Mouse (Mus musculus) brain, embryonic 18.5 days (tissue): Measurements from ENCODE around the gene Sectm1a.
"Not testable (repeated sequence)": the region's sequence is repeated elsewhere in the genome, so short reads cannot be mapped to it uniquely, and the experiment has no call there.

ENCODE experiments used
- DNase-seq: peaks from one replicate; pipeline ENCODE4 v3.0.0-alpha.2; 2012; ENCODE audit warnings: low read depth, low spot score

Sectm1a gene

DNA sequence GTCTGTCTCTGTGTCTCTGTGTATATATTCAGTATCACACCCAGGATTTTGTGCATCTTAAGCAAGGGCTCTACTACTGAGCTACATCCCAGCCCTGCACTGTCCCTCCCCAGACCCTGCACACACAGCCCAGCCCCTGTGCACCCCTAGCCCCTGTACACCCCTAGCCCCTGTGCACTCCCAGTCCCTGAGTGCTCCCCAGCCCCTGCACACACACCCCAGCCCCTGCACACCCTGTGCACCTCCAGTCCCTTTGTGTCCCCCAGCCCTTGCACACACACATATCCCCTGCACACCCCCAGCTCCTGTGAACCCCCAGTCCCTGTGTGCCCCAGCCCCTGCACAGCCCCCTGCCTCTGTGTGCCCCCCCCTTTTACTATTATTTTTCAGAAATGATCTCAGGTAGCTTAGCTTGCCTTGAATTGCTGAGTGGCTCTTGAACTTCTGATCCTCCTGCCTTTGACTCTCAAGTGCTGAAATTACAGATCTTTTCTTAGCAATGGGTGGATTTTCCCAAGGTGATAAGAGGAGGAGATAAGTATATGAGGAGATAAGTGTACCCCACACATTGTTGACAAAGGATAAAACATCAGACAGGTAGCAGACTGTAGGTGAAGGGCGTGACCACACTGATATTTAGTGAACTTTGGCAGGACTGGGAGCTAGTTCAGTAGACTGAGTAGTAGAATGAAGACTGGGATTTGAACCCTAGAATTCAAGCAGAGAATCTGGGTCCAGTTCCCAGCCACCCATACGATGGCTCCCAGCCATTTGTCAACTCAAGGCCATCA, 8.9 kb upstream of the Sectm1a start:
- no peak for DNase-seq

DNA sequence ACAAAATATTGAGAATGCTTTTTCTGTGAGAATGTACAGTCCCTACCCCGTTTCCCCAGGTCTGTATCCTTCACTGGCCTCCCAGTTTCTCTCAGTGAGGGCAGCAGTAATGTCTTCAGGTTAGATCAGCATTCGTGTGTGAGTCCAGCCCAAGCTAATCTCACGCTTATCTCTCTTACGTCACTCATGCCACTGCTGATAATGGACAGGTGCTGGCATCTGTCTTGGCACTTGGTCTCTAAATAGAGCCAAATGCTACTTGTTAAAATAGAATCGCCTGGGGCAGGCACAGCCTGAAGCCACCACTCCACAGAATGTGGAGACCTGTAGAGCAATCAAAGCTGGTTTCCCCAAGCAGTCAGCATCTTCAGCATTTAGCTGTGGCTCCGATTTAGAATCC, 8.0 kb upstream of the Sectm1a start:
- DNase-seq: no peak

DNA sequence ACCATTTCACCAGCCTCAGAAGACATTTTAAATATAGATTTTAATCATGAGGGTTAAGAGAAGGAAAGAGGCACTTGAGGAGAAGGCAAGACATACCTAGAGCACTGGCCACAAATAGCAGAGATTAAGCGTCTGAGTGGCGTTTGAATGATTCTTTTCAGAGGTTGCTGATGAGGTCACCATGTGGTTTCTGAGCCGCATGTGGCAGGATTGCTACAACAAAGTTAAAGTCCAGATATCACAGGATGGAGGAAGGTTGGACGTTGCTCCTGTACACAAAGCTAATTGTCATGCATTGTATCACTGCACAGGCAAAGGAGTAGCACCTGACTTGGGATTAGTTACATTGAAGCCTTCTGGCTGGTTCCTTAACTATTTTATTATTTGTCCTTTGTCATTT, 5.3 kb upstream of the Sectm1a start:
- no peak for DNase-seq

DNA sequence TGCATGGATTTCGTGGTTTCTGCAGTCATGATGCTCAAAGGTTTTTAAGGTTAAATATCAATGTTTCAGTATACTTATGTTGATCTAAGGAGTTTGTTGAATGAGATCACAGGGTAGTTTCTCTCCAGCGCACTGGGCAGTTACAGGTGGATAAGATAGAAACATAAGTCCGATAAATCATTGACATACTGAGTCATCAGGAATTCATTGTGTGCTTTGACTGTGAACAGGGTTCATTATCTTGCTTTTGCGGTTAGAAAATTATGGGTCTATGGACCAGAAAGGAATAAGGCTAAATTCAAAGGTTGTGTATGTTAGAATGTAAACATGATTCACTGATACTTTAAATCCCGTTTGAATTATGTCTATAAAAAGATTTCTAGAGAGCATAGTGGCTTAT, 4.2 kb upstream of the Sectm1a start:
- no peak for DNase-seq

DNA sequence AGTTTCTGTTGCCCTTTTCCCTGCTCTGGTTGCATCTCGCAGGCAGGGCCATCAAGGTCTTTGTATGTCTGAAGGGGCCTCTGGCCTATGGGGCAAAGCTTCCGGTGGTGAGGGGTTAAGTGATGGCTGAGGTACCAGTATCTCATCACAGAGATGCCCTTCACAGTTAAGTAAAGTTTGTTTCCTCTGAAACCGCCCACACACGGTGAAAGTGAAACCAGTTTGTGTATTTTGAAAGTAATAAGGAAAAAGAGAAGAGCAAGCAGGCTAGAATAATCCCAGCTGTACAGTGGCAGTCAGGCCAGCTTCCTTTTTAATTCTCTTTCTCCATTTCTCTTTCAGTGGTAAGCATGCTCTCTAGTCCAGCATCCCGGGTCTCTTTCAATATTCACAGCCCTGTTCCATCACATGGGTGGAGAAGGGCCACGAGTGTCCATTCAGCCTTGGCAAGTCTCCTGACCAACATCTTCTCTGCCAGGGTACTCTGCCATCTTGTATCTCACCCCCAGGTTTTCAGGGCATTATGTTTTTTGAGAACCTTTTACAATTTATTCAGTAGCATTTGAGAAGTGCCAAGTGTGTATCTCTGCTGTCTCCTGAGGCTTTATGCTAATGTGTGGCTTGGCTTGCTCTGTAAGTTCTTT, 2.0 kb upstream of the Sectm1a start:
- DNase-seq: no peak

DNA sequence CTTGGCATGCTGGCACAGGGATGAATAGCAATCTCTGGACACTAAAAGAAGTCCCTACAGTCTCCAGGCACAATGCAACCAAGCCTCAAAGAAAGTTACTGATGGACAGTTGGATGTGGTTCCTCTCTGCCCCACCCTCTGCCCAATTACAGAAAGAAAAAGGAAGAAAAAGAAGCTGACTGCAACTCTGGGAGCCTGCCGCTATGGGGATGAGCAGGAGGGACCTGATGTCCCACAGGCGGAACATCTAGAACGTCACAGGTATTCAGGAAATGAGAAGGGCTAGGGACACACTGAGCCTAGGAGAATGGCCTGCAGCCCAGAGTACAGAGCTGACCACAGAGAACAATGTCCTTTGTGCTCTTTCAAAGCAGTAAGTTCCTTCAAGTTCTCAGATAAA, 1.2 kb upstream of the Sectm1a start:
- no peak for DNase-seq

DNA sequence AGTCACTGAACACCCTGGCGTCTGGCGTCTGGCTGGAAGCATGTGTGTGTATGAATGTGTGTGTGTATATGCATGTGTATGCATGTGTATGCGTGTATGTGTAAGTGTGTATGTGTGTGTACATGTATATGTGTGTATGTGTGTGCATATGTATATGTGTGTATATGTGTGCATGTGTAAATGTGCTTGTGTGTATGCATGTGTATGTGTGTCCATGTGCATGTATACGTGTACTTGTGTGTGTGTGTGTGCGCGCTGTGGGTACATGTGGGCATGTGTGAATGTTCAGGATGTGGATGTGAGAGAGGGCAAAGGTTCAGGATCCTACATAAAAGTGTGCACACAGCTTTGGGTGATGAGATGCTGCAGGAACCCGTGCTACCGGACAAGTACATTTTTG, 690 bp downstream of the Sectm1a start:
- no peak for DNase-seq

DNA sequence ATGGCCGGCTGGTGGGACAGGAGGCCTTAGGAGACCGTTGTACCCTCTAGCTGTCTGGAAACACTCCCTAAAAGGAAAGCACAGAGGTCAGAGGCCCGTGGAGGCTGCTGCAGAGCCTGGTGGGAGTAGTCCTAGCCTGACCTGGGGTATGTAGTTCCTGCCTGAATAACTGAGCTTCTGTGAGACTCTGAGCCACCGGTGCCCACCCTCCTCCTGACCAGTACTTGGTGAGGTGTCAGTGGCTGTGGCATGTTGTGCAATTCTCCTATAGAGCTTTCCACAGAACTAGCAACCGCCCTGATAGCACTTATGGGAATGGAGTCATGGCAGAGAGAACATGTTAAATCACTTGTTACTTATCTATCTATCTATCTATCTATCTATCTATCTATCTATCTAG, 5.4 kb downstream of the Sectm1a start:
- DNase-seq: no peak

DNA sequence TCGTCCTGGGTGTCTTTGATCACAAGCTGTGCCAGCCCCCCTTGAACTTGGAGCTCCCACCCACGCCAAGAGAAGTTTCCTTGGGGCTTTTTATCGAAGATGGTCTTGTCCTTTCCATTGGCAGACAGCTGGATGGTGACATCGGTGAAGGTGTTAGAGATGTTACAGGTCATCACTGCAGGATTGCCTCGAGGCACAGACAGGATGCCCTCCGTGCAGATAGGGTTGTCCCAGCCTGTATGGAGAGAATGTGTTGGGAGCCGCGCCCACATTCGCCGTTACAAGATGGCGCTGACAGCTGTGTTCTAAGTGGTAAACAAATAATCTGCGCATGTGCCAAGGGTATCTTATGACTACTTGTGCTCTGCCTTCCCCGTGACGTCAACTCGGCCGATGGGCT, 11.4 kb downstream of the Sectm1a start:
- DNase-seq: not testable (repeated sequence)

DNA sequence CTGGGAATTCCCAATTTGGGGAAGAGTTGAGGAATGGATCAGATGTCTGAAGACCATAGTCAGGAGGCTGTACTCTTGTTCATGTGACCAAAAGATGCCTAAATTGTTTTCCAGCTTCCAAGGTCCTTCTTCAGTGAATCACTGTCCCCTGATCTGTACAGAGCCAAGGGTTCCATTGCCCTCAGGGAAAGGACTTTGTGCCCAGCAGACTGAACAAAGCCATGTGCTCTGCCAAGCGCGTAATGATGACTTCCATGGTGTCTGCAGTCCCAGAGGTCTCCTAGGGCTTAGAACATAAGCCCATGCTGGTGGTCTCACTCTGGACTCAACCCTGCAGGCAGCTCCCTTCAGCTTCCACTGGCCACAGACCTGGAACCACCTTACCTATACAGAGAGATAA, 13.1 kb downstream of the Sectm1a start:
- no peak for DNase-seq

DNA sequence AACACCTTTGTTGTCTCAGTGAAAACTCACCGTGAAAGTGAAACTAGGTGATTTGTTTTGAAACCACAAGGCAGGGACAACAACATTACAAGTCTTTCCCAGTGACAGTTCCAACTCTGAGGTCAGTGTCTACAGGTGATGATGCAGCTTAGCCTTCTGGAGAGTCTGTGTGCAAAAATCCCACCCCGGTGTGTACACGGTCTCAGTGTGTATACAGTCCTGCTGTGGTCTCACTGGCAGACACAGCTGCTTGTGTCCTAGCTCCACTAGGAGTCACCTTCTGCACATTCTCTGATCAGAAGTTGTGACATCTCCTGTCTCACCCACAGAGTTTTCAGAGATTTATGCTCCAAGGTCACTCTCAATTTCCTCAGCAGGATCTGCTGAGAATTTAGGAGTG, 16.8 kb downstream of the Sectm1a start:
- DNase-seq: no peak

DNA sequence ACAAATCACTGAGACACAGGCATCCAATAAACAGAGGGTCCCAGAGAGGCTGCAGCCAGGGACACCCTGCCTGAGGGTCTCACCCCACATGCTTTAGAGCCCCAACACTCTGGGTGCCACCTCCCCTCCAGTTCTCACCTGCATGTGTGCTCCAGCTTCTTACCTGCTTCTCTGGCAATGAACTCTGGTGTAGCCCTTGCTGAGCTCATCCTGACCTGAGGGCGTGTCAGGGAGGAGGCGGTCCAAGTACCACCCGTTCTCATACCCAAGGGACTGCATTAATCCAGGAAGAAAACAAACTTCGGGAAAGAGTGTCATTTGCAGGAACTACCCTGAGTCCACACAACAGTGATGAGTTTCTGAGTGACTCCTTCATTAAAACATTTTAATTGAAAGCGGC, 17.6 kb downstream of the Sectm1a start, which contains the start of gene Sectm1b:
Sectm1b (minus strand) TSS at position 191 of the 400 bp plus-strand sequence.
- no peak for DNase-seq

DNA sequence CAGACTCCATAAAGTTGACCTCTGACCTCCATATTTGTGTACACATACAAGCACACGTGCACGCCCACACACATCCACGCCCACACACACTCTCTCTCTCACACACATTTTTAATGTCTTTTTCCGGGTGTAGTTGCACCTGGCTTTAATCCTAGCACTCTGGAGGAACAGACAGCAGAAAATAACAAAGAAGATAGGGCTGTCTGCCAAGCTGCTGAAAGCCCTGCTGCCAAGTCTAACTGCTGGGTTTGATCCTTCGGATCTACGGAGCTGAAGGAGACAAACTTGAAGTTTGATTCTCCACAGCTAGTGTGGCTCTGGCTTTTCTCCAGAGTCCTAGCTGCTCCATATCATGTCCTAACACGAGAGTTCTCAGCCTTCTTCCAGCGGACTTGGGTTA, 19.4 kb downstream of the Sectm1a start:
- DNase-seq: no peak

DNA sequence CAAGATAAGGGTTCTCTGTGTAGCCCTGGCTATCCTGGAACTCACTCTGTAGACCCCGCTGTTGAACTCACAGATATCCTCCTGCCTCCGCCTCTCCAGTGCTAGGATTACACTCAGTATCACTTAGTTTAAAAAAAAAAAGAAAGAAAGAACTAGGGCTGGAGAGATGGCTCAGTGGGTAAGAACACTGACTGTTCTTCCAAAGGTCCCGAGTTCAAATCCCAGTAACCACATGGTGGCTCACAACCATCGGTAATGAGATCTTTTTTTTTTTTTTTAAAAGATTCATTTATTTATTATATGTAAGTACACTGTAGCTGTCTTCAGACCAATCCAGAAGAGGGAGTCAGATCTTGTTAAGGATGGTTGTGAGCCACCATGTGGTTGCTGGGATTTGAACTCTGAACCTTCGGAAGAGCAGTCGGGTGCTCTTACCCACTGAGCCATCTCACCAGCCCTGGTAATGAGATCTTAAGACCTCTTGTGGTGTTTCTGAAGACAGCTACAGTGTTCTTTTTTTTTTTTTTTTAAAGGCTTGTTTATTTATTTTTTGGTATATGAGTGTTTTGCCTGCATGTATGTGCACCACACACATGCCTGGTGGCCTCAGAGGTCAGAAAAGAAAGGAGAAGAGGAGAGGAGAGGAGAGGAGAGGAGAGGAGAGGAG, 20.5 kb downstream of the Sectm1a start:
- not testable (repeated sequence) for DNase-seq

DNA sequence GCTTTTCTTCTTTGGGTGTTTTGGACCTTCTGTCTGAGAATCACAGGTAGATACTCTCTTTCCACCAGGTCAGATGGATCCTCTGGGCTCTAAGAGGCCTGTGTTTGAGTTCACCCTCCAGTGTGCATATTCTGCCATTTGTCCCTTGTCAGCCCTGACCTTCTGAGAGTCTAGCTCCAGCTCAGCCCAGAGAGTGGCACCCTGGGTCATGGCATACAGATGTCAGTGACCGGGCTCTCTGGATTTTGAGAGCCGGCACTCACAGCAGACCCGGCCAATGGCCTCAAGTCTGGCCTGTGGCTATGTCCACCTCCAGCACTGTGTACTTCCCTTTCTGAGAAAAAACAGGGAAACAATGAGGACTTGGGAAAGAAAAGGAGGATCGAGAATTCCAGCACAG, 21.5 kb downstream of the Sectm1a start:
- no peak for DNase-seq

DNA sequence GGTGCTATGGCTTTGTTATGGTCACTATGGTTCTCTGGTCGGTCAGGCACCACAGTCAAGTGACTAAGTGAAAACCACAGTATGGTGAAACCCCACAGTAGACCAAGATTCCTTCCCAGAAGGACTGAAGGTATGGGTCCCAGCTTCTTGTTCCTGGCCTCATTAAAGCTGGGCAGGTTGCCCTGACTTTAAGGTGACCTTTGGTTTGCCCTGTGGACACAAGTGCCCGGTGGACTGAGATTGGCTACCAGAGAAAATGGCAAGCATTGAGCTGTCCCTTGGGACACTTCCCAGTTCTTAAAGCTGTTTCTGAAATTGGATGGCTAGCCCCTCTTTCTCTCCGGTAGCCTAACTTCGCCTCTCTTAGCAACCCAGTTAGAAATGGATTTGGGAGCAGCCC, 22.1 kb downstream of the Sectm1a start:
- DNase-seq: no peak

DNA sequence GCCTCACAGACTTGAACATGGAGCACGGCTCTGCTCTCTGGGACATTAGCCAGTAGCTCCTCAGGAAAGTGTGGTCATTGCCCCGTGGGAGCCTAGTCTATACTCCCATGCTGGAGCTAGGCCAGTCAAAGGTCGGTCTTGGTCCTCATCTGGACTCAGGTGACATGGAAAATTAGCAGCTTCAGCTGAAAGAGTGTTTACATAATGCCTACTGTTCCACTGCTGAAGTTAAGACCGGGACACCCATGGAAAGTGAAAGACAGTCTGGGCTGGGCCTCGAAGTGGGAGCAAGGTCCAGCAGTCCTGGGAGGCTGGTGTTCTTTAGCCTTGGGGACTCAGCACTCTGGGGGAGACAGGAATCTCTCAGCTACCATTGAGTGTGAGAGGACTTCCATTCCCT, 22.9 kb downstream of the Sectm1a start:
- no peak for DNase-seq

DNA sequence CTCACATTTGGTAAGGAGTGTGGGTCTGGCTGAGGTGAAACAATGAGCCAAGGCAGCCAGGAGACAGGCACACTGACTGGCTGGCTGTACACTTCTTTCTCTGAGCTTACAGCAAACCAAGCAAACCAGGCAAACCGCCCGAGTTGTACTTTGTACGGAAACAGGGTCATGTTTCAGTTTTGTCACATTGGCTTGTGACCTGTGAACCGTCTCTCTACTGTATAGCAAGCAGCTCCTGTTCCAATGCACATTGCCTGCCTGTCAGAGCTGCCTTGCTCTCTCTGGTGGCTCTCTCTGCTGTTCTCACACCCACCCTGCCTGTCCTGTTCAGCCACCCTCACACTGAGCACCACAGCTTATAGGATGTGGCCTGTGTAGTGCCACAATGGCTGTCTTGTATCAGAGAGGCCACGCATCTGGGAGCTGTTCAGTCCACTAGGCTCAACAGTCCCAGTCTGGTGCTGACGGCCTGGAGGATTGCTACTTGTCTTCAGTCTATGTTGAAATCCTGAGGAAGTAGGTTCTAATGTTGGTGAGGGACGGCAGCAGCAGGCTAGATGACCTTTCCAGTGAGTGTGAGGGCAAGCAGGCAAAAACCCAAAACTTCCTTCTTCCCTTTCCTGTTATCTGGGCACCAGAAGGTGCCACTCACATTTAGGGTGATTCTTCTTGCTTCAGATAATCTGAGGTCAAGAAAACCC, 24.3 kb downstream of the Sectm1a start:
- DNase-seq: no peak

DNA sequence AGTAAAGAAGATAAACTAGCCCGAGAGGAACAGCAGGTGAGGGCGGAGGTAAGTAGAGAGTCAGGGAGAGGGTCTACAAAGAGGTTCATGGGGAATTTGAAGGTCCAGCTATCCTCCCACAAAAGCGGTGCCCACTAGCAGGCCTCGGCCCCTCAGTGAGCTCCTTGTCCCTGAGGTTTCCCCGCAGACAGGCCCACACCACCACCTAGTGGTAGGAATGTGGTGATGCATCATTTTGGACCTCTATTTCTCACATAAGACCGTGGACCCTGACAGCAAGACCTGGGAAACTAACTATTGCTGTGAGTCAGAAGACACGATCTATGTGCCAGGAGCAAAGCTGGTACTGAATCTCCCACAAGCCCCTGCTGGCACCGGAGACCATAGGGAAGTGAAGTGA, 27.5 kb downstream of the Sectm1a start:
- DNase-seq: peak; percentile 36

DNA sequence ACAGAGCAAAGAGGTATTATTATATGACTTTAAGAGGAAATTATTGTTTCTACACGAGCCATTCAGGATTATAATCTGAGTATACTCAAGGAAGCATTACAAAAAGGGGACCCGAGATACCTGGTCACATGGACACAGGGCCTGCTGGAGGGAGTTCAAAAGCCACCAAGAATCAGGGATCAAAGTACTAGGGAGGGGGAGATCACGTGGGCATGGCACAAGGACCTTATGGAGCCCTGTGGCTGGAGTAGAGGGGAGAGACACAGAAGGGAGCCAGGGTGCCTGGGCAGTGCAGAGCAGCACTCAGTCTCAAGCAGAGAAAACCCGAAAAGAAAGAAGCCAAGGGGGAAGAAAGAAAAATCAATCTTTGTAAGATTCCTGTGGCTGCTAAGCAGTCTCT, 28.6 kb downstream of the Sectm1a start:
- DNase-seq: no peak

DNA sequence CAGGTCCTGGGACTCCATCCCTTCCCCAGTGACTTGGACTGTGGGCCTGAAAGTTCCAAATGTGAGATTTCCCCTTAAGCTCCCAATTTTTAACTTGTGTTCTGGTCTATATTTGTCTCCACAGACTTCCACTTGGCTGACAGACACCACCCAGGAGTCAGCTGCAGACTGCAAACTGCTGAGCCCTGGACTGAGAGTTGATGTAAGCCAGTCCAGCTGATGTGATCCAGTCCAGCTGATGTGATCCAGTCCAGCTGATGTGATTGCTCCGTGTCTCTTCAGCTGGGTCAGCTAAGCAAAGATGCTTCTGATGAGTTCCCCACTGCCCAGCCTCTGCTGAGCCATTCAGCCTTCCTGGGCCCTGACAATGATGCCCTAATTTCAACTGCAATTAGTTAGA, 29.2 kb downstream of the Sectm1a start:
- no peak for DNase-seq

DNA sequence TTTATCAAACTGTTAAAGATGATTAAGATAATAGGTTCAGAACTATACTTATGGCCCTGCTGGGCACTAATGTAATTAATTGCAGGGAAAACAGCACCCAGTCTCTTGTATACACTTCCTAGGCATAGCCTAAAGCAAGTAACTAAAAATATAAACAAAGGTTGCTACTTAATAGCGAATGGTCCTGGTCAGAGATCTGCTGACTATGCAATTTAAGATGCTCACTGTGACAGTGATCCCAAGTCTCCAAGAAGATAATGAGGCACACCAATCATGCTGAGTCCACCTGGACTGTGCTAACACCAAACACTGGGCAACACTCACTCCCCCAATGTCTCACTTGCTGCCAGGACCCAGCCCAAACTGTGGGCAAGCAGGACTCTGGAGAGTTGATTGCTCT, 31.2 kb downstream of the Sectm1a start:
- DNase-seq: no peak
